Mouse (Mus musculus): ENCODE results near the gene Hist1h1t.

GRCm38 (mm10) chr13:23743215-23743614 is 47.6 kb downstream of the Hist1h1t start:
- TF ChIP-seq CTCF (IDR thresholded peaks at IDR 0.05; ENCODE audit: low read depth) (no peak), EP300 (IDR thresholded peaks at IDR 0.05; ENCODE audit: low read depth) (no peak)
